Mouse (Mus musculus) cerebellum, adult 11-12 months (tissue): ENCODE measurements around the gene Il17c.

Experiments used
- DNase-seq: peaks from one replicate; pipeline ENCODE4 v3.0.0; 2022

Gene Il17c

DNA sequence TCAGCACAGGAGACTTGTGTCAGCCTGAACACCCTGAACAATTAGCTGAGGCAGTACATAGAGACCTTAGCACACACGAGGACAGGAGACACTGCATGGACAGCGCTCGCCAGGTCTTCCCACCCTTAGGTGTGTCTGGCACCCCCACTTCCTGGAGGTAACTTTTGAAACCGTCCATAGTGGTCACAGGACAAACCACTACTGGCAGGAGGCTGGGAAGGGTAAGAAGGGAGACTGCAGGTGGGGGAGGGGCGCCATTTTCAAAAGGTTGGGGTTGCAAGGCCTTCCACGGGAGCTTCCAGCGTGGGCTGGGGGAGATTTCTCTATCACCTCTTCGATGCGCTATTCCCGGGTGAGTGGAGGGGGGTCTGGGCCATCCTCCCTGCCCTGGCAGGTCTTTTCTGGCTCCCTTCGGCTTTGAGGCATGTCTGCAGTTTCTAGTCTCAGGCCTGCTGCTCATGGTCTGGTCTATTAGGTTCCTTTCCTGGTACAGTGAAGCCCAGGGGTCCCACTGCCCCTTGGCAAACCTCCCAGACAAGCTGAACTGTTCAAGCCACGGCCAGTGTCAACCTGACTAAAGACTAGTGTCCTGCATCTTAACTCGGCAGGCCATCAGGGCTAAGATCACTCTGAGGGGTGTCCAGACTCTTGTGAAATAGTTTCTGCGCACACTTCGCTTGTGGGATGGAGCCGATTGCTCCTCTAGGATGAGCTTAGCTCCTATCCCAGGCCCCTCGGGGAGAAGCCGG lies 10.0 kb downstream of the Il17c start:
- DNase-seq, result no peak

- no peak for DNase-seq
These were observed 10.8 kb downstream of the Il17c start, which contains the start of gene Cyba for GRCm38 (mm10) chr8:122432443-122433268. TSS of gene Cyba (minus strand) at chr8:122432930.

- no peak for DNase-seq
These were observed 11.6 kb downstream of the Il17c start for GRCm38 (mm10) chr8:122433269-122433905.

- no peak for DNase-seq
These were observed 13.6 kb downstream of the Il17c start for GRCm38 (mm10) chr8:122435375-122435774.

GRCm38 (mm10) chr8:122436146-122436545 lies 14.3 kb downstream of the Il17c start:
- DNase-seq, result no peak

- DNase-seq, result no peak
These were observed 14.8 kb downstream of the Il17c start for GRCm38 (mm10) chr8:122436586-122437125.

GRCm38 (mm10) chr8:122437708-122438331 lies 16.0 kb downstream of the Il17c start:
- no peak for DNase-seq

DNA sequence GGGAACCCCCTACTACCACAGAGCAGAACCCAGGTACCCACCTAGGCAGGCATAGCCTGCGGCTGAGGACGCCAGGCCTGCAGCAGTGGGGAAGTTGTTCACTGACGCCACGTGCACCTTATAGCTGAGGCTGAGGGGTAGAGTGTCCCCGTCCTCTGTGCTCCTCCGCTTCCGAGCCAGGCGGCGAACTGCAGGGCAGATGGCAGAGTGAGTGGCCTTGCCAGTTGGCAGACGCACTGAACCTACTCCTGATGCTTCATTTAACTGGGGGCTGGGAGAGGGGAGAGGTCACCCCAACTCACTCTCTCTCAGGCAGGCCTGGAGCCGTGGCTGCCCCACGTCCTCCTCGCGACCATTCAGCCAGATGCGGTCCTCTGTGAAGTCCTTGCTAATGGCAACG lies 17.5 kb downstream of the Il17c start:
- DNase-seq, result peak; percentile 88

- DNase-seq, result peak; percentile 43
These were observed 19.5 kb downstream of the Il17c start for GRCm38 (mm10) chr8:122441326-122441725.

DNA sequence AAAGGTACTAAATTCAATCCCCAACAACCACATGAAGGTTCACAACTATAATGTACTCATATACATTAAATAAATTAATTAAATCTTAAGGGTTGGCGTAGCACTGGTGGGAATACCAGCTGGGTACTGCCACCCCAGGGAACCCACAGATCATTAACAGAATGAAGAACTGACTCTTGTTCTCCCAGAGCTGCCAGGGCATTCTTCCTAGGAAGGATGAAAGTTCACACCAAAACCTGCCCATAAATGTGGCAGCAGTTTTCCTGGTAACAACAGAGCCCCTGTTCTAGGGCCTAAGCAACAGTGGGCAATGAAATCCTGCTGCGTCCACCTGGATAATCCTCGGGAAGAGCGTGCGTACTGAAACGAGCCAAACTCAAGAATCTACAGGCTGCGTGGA lies 20.5 kb downstream of the Il17c start:
- no peak for DNase-seq

GRCm38 (mm10) chr8:122442781-122443180 lies 21.0 kb downstream of the Il17c start:
- no peak for DNase-seq

- DNase-seq, result peak; percentile 100
These were observed 21.6 kb downstream of the Il17c start, which contains the start of gene Mvd for GRCm38 (mm10) chr8:122443262-122444006. TSS of gene Mvd (minus strand) at chr8:122443422.

GRCm38 (mm10) chr8:122444058-122444748 lies 22.4 kb downstream of the Il17c start:
- DNase-seq, result peak; percentile 83

GRCm38 (mm10) chr8:122445203-122445602 lies 23.4 kb downstream of the Il17c start:
- DNase-seq, result no peak

- no peak for DNase-seq
These were observed 29.4 kb downstream of the Il17c start for GRCm38 (mm10) chr8:122451161-122451703.

GRCm38 (mm10) chr8:122452154-122452553 lies 30.3 kb downstream of the Il17c start:
- DNase-seq, result no peak

GRCm38 (mm10) chr8:122454409-122454808 lies 32.6 kb downstream of the Il17c start:
- no peak for DNase-seq

- DNase-seq, result no peak
These were observed 35.4 kb downstream of the Il17c start for GRCm38 (mm10) chr8:122457171-122457570.

GRCm38 (mm10) chr8:122459218-122459900 lies 37.5 kb downstream of the Il17c start:
- DNase-seq, result no peak

GRCm38 (mm10) chr8:122459990-122460389 lies 38.2 kb downstream of the Il17c start:
- no peak for DNase-seq
